Mouse (Mus musculus) hindbrain, embryonic 14.5 days (tissue): ENCODE measurements around the gene Prkce. TPM values are rescaled to one million over a fixed set of nuclear protein-coding genes. Genes with fewer than 3 reads are reported as not detected.

Experiments
- ATAC-seq: fragments of 200-750 bp; cut with Nextera tagmentation; 2 replicates; pipeline ENCODE4 v1.8.0; 2017; ENCODE audit warnings: moderate number of reproducible peaks, mild to moderate bottlenecking, moderate TSS enrichment, moderate library complexity; ENCODE audit not compliant: low FRiP score
- DNase-seq: peaks from one replicate; pipeline ENCODE4 v3.0.0-alpha.2; 2015; ENCODE audit warnings: low spot score
- H3K27ac ChIP-seq: fragments of 300-500 bp; sonication (generic); 2 replicates; pipeline ENCODE4 v1.5.1; 2014; ENCODE audit warnings: mild to moderate bottlenecking, moderate library complexity
- H3K27me3 ChIP-seq: fragments of 300-500 bp; sonication (generic); 2 replicates; pipeline ENCODE4 v1.6.1; 2014; ENCODE audit warnings: mild to moderate bottlenecking, low read length, mixed read lengths; ENCODE audit not compliant: control insufficient read depth, insufficient read depth
- H3K36me3 ChIP-seq: fragments of 300-500 bp; sonication (generic); replicated peaks from 2 replicates; pipeline ENCODE4 v1.6.1; 2014; ENCODE audit not compliant: control insufficient read depth, insufficient read depth
- H3K4me1 ChIP-seq: fragments of 300-500 bp; sonication (generic); replicated peaks from 2 replicates; pipeline ENCODE4 v1.6.1; 2014; ENCODE audit warnings: antibody characterized with exemption, low read length, mixed read lengths; ENCODE audit not compliant: control insufficient read depth, insufficient read depth
- H3K4me2 ChIP-seq: fragments of 300-500 bp; sonication (generic); replicated peaks from 2 replicates; pipeline ENCODE4 v1.6.1; 2014; ENCODE audit warnings: mild to moderate bottlenecking, moderate library complexity
- H3K4me3 ChIP-seq: fragments of 300-500 bp; sonication (generic); replicated peaks from 2 replicates; pipeline ENCODE4 v1.5.1; 2014; ENCODE audit warnings: mild to moderate bottlenecking, low read length
- H3K9ac ChIP-seq: fragments of 300-500 bp; sonication (generic); 2 replicates; pipeline ENCODE4 v1.6.1; 2014
- H3K9me3 ChIP-seq: fragments of 300-500 bp; sonication (generic); 2 replicates; pipeline ENCODE4 v1.6.1; 2016; ENCODE audit warnings: low read length; ENCODE audit not compliant: control insufficient read depth
- WGBS: fragments of 180-500 bp; shearing (Covaris S2); extraction: QIAGEN DNeasy Blood & Tissue Kit; methylation state at CpG from one replicate; pipeline ENCODE4 v1.1.7; 2014; 5-methylcytosine and 5-hydroxymethylcytosine counted together
- polyA plus RNA-seq: library from polyadenylated mRNA; unstranded; fragments of >200 nt; fragmentation: Nextera tagmentation; extraction: Ambion mirVana; gene quantifications from 2 replicates; pipeline ENCODE4 v1.2.1, GENCODE M21; 2014

Gene Prkce
- polyA plus RNA-seq, 1 experiment from 2014 or later, result 38.7 TPM

DNA sequence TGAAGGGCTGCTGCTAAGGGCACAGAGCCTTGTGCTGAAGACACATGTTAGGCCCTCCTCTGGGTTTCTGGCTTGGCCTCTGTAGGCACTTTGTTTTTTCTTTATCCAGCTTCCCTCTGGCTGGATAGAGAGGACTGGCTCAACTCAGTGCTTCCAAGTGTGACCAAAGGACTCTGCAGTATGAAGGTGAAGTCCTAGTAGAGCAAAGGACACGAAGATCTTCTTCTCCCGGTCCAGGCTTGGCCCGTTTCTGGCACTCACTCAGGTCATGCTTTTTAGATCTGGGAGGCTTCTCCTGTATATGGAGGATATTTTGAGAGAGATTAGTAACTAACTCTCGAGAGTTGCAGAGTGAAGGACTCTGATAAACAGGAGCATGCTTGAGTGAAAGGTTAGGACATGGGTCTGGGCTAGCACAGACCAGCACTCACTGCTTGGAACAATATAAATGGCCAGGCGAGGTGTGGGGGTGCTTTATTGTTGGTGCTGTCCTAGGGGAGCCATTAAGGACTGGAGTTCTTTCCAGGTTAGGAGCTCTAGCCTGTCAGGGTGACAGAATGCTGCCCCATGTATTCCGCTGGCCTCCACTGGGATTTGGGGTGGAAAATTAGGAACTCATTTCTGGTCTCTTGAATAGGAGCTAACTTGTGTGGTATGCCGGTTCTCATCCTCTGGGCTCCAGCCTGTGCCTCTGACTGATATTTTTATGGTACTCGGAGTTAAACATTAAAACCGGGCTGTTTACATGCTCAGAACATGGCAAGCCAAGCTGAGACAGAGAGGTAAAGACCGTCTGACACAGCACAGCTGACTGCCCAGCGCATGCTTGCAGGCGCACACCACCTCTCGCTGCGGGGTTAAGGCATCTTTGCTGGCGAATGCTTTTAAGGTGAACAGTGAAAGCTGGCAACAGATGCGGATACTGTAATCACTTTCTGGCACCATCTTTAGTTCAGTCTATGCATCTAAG is 31.2 kb downstream of the Prkce start:
- no peak for ATAC-seq
- no peaks in the 10 kb centered on the region for H3K27me3 ChIP-seq
- no peaks in the 10 kb centered on the region for H3K9me3 ChIP-seq
- no peak for DNase-seq
- no peak overlapping the region for H3K4me2 ChIP-seq
- no peaks in the 10 kb centered on the region for H3K36me3 ChIP-seq
- 87% methylated on average over 16 of the region's 16 CpGs for WGBS
- no peak overlapping the region for H3K27ac ChIP-seq
- H3K4me3 ChIP-seq, result no peak overlapping the region
- H3K9ac ChIP-seq, result no peak overlapping the region
- H3K4me1 ChIP-seq, result peaks cover 3% of the 10 kb centered on the region; the same call in 1 of the 2 replicates

DNA sequence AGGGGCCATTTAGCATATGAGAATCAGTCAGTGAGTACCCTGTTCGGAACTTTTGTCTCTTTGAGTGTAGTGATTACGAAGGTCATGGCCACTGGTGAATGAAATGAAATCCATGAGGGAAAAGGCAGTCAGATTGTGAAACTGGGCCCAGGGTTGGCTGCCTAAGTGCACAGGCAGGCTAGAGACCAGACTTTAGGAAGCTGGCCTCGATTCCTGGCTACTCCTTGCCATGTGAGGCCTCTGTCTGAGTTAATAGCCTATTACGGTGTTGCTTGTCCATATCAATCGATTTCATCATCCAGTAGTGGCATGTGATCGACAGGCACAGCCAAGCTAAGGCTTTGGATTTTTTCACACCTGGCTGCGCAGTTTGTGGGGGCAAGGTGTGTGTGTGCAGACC is 34.4 kb downstream of the Prkce start:
- H3K27me3 ChIP-seq, result no peaks in the 10 kb centered on the region
- H3K9me3 ChIP-seq, result no peaks in the 10 kb centered on the region
- ATAC-seq (no peak), DNase-seq (no peak)
- no peak overlapping the region for H3K9ac ChIP-seq
- H3K36me3 ChIP-seq, result no peaks in the 10 kb centered on the region
- H3K4me2 ChIP-seq, result no peak overlapping the region
- H3K27ac ChIP-seq, result no peak overlapping the region
- H3K4me3 ChIP-seq, result no peak overlapping the region
- H3K4me1 ChIP-seq, result peaks cover 5% of the 10 kb centered on the region; the same call in 1 of the 2 replicates
- WGBS, result 88% methylated on average over 7 of the region's 7 CpGs

DNA sequence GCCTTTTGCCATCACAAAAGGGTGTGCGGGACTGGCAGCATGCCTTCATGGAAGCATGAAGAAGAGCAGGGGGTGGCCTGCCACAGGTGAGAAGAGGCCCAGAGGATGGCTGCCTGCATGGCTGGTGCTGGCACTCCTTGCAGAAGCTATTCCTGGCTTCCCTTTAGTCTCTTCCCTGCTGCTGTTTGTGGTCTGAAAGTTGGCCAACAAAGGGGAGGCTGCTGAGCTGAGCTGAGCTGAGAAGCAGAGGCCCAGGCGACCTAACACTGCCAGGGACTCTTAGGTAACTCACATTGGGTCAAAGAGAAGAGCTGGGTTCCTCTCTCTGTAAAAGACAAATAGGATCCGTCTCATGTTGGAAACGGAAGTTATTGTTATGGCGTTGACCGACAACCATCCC is 35.4 kb downstream of the Prkce start:
- Histone ChIP-seq H3K36me3 (no peaks in the 10 kb centered on the region), H3K27ac (no peak overlapping the region), H3K4me3 (no peak overlapping the region), H3K27me3 (no peaks in the 10 kb centered on the region), H3K4me1 (peaks cover 5% of the 10 kb centered on the region; the same call in 1 of the 2 replicates), H3K4me2 (no peak overlapping the region), H3K9ac (no peak overlapping the region), H3K9me3 (no peaks in the 10 kb centered on the region)
- no peak for ATAC-seq
- no peak for DNase-seq
- 93% methylated on average over 6 of the region's 6 CpGs for WGBS

DNA sequence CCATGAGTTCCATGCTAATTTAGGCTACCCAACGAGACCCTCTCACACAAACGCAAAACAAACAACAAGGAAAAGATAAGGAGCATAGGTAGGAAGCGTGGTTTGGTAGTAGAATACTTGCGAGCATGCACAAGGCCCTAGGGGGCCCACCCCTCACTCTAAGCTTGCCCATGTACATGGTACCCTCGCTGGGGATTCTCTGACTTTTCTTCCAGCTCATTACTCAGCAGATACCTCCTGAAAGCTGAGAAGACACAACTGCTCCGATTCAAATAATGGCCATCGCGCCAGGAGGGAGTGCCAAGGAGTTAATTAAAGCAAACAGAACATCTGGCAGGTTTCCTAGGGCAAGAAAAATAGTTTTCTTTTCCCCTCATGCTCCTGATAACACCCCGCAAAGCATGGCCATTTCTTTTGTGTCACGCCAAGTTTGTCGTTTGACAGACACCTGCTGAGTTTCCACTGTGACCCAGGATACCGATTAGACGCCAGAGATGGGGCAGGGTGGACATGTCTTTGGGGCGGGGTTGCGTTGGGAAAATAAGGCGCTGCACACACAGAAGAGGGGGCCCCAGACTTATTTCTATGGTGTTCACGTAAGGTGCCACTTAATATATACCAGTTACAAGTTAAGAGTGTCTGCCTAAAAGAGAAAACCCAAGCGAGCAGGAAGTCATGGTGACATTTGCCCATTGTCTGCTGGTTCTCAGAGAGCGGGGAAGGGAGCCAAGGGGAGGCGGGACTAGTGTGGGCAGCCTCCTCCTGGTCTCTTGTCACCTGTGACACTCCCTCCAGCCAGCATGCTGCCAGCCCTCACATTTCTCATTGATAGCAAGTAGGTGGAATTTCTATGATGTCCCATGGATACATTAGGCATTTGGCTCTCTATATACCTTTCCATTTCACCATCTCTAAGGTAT is 36.2 kb downstream of the Prkce start:
- Histone ChIP-seq H3K27me3 (no peaks in the 10 kb centered on the region), H3K4me3 (no peak overlapping the region), H3K9ac (no peak overlapping the region), H3K4me2 (no peak overlapping the region), H3K9me3 (no peaks in the 10 kb centered on the region), H3K4me1 (peaks cover 5% of the 10 kb centered on the region; the same call in 1 of the 2 replicates), H3K27ac (no peak overlapping the region), H3K36me3 (no peaks in the 10 kb centered on the region)
- 60% methylated on average over 20 of the region's 20 CpGs for WGBS
- ATAC-seq (no peak), DNase-seq (no peak)

DNA sequence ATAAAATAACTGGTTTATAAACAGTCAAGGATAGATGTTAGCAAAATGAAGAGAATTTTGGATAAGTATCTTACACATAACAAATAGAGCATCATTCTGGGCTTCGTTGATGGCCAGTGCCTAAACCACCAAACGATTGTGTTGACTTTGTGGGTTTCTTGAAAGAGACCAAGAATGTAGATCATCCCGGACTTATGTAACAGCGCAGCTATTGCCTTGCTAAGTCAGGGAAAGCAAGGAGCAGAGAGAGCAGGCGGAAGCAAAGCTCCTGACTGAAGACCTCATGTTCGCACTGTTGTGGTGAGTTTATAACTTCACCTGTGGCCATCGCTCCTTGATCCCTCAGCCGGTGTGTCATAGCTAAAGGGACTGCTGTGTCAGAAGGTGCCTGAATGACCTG is 38.7 kb downstream of the Prkce start:
- H3K4me3 ChIP-seq, result no peak overlapping the region
- 93% methylated on average over 8 of the region's 8 CpGs for WGBS
- no peak for DNase-seq
- H3K27me3 ChIP-seq, result no peaks in the 10 kb centered on the region
- ATAC-seq, result no peak
- no peak overlapping the region for H3K4me2 ChIP-seq
- H3K9me3 ChIP-seq, result no peaks in the 10 kb centered on the region
- peaks cover 5% of the 10 kb centered on the region; the same call in 1 of the 2 replicates for H3K4me1 ChIP-seq
- H3K9ac ChIP-seq, result no peak overlapping the region
- H3K27ac ChIP-seq, result no peak overlapping the region
- no peaks in the 10 kb centered on the region for H3K36me3 ChIP-seq

DNA sequence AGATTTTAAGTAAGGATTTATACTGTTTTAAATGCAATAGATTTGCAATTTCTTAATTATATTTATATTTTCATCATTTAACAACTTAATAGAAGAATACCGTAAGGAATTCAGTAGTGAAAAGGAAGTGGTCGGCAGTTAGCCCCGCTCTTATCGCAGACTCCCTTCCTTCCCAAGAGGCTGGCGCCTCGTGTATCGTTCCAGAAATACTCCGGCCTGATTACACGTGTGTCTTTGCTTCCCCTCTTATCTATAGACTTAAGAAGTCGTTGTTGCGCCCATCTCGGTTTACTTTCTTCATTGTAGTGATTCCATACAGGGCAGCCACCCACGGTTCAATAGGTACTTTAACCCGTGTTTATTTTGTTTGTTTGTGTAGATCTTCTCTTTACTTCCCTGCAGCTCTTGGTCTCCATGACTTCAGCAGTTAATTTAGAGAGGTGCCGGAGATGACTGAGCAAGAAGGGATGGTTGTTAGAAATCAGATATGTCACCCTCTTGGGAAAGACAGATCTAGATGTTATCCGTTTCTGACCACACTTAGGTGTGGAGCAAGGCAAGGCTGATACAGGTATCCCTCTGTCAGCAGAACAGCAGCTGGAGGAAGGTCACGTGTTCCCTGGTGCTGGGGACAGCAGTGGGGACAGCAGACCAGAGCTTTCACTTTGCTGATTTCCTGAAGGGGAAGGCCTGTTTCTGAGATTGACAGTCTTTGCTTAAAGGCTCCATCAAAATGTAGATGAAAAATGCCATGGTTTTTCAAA is 40.7 kb downstream of the Prkce start:
- Histone ChIP-seq H3K36me3 (no peaks in the 10 kb centered on the region), H3K9me3 (no peaks in the 10 kb centered on the region), H3K4me3 (no peak overlapping the region), H3K4me2 (no peak overlapping the region), H3K4me1 (peaks cover 5% of the 10 kb centered on the region; the same call in 1 of the 2 replicates), H3K27me3 (no peaks in the 10 kb centered on the region), H3K27ac (no peak overlapping the region), H3K9ac (no peak overlapping the region)
- DNase-seq (no peak), ATAC-seq (no peak)
- WGBS, result 89% methylated on average over 17 of the region's 17 CpGs

DNA sequence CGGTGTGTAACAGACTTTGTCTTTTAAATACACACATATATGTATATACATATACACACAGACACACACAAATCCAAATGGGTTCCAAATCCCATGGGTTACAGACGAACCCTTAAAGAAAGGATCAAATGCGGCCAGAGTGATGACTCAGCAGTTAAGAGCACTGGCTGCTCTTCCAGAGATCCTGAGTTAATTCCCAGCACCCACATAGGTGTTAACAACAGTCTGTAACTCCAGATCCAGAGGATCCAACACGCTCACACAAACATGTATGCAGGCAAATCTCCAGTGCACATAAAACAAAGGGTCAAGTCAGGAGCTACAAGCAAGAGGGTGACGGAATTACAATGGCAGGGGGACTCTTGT is 41.2 kb downstream of the Prkce start:
- Histone ChIP-seq H3K27ac (no peak overlapping the region), H3K9ac (no peak overlapping the region), H3K4me1 (peaks cover 1% of the 10 kb centered on the region; the same call in 1 of the 2 replicates), H3K9me3 (no peaks in the 10 kb centered on the region), H3K4me2 (no peak overlapping the region), H3K4me3 (no peak overlapping the region), H3K36me3 (no peaks in the 10 kb centered on the region), H3K27me3 (no peaks in the 10 kb centered on the region)
- DNase-seq (no peak), ATAC-seq (no peak)
- 90% methylated on average over 5 of the region's 5 CpGs for WGBS

DNA sequence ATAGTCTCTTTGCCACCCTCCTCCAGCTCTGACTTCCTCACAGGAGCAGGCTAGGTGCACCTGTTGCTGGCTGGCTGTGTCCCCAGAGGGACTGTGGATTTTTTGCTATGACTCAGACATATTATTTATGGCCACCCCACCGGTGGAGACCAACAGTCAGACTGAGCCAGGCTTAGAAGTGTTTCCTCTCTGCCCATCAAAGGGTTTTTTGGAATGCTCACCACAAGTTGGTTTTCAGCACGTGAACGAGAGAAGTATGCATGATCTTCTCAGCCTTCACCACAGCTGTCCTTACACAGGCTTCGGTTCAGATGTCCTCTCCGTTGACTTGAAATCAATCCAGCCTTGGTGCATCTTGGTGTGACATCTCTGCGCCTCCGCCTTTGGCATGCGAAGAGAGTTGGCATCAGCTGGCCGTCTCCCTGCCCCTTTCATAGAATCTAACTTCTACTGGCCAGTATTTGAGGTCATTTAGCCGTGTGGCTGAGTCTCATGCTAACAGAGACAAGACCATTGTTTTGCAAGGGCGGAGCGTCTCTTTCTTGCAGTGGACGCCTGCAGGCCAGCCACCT is 42.2 kb downstream of the Prkce start:
- Histone ChIP-seq H3K9ac (no peak overlapping the region), H3K9me3 (no peaks in the 10 kb centered on the region), H3K27ac (no peak overlapping the region), H3K4me2 (no peak overlapping the region), H3K36me3 (no peaks in the 10 kb centered on the region), H3K4me1 (no peaks in the 10 kb centered on the region), H3K27me3 (no peaks in the 10 kb centered on the region), H3K4me3 (no peak overlapping the region)
- WGBS, result 89% methylated on average over 13 of the region's 13 CpGs
- no peak for ATAC-seq
- DNase-seq, result no peak
